Mouse (Mus musculus) intestine, embryonic 14.5 days (tissue): ENCODE measurements around the gene Preb. TPM values are rescaled to one million over a fixed set of nuclear protein-coding genes. Genes with fewer than 3 reads are reported as not detected.
A peak's percentile ranks its signal among the peaks of the same experiment; 100 is the strongest.

ENCODE experiments used
- ATAC-seq: fragments of 200-750 bp; cut with Nextera tagmentation; replicated peaks from 2 replicates; pipeline ENCODE4 v1.8.0; 2017; ENCODE audit warnings: low read depth, moderate number of reproducible peaks, moderate TSS enrichment, moderate library complexity; ENCODE audit not compliant: low FRiP score, low TSS enrichment
- DNase-seq: peaks from one replicate; pipeline ENCODE4 v3.0.0-alpha.2; 2018; ENCODE audit warnings: low spot score
- H3K27ac ChIP-seq: fragments of 300-500 bp; sonication (generic); 2 replicates; pipeline ENCODE4 v1.5.1; 2014; ENCODE audit warnings: low read depth, mild to moderate bottlenecking, control low read depth
- H3K27me3 ChIP-seq: fragments of 300-500 bp; sonication (generic); replicated peaks from 2 replicates; pipeline ENCODE4 v1.6.1; 2014; ENCODE audit warnings: low read length, control low read depth; ENCODE audit not compliant: control insufficient read depth, insufficient read depth
- H3K36me3 ChIP-seq: fragments of 300-500 bp; sonication (generic); 2 replicates; pipeline ENCODE4 v1.6.1; 2014; ENCODE audit warnings: low read length, control low read depth; ENCODE audit not compliant: control insufficient read depth, insufficient read depth
- H3K4me1 ChIP-seq: fragments of 300-500 bp; sonication (generic); replicated peaks from 2 replicates; pipeline ENCODE4 v1.6.1; 2014; ENCODE audit warnings: low read length, control low read depth, mixed read lengths; ENCODE audit not compliant: control insufficient read depth, insufficient read depth
- H3K4me2 ChIP-seq: fragments of 300-500 bp; sonication (generic); 2 replicates; pipeline ENCODE4 v1.6.1; 2014; ENCODE audit warnings: low read length
- H3K4me3 ChIP-seq: fragments of 300-500 bp; sonication (generic); 2 replicates; pipeline ENCODE4 v1.5.1; 2014; ENCODE audit warnings: low read depth, low read length, control low read depth, mixed read lengths
- H3K9ac ChIP-seq: fragments of 300-500 bp; sonication (generic); 2 replicates; pipeline ENCODE4 v1.6.1; 2014; ENCODE audit warnings: mild to moderate bottlenecking, low read length
- H3K9me3 ChIP-seq: fragments of 300-500 bp; sonication (generic); 2 replicates; pipeline ENCODE4 v1.6.1; 2016; ENCODE audit warnings: low read length, control low read depth; ENCODE audit not compliant: control insufficient read depth
- WGBS: fragments of 180-500 bp; shearing (Covaris S2); extraction: QIAGEN DNeasy Blood & Tissue Kit; methylation state at CpG from one replicate; pipeline ENCODE4 v1.1.7; 2014; 5-methylcytosine and 5-hydroxymethylcytosine counted together
- polyA plus RNA-seq: library from polyadenylated mRNA; unstranded; fragments of >200 nt; fragmentation: Nextera tagmentation; extraction: Ambion mirVana; gene quantifications from 2 replicates; pipeline ENCODE4 v1.2.1, GENCODE M21; 2014

The Preb gene
- polyA plus RNA-seq, 1 experiment from 2014 or later: 110 TPM

DNA sequence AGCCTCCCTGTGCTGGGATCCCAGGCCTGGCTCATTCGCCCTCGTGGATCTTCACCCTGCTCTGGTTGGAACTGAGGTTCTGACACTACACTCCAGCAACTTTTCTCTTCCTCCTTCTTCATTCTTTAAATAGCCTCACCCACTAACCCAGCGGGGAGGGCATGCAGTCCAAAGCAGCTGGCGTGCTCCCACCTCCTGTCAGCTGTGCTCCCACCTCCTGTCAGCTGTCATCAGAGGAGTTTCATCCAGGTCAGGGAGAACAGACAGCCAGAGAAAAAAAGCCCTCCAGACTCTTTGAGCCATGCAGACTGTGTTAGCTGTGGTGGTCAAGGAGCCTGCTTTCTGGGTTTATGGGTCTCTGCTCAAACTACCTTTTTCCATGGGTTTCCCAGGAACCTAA lies 28.8 kb downstream of the Preb start:
- H3K27ac ChIP-seq: no peak overlapping the region
- H3K27me3 ChIP-seq: no peaks in the 10 kb centered on the region
- H3K4me3 ChIP-seq: no peak overlapping the region
- H3K9me3 ChIP-seq: no peaks in the 10 kb centered on the region
- no peak overlapping the region for H3K9ac ChIP-seq
- no peak for ATAC-seq
- no peak for DNase-seq
- H3K36me3 ChIP-seq: no peaks in the 10 kb centered on the region
- 82% methylated on average over 4 of the region's 4 CpGs for WGBS
- no peaks in the 10 kb centered on the region for H3K4me1 ChIP-seq
- H3K4me2 ChIP-seq: no peak overlapping the region

DNA sequence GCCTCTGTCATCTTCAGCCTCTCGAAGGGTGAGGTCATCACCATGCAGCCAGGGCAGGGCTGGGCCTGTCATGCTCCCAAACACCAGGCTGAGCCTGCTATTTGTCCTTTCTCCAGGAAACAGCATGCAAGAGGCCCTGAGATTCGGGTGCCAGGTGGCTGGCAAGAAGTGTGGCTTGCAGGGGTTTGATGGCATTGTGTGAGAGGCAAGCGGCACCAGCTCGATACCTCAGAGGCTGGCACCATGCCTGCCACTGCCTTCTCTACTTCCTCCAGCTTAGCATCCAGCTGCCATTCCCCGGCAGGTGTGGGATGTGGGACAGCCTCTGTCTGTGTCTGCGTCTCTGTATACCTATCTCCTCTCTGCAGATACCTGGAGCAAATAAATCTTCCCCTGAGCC lies 29.3 kb downstream of the Preb start:
- no peaks in the 10 kb centered on the region for H3K4me1 ChIP-seq
- no peaks in the 10 kb centered on the region for H3K36me3 ChIP-seq
- ATAC-seq (no peak), DNase-seq (no peak)
- no peak overlapping the region for H3K4me3 ChIP-seq
- H3K27me3 ChIP-seq: no peaks in the 10 kb centered on the region
- H3K9me3 ChIP-seq: no peaks in the 10 kb centered on the region
- no peak overlapping the region for H3K9ac ChIP-seq
- 79% methylated on average over 6 of the region's 6 CpGs for WGBS
- H3K27ac ChIP-seq: no peak overlapping the region
- no peak overlapping the region for H3K4me2 ChIP-seq

DNA sequence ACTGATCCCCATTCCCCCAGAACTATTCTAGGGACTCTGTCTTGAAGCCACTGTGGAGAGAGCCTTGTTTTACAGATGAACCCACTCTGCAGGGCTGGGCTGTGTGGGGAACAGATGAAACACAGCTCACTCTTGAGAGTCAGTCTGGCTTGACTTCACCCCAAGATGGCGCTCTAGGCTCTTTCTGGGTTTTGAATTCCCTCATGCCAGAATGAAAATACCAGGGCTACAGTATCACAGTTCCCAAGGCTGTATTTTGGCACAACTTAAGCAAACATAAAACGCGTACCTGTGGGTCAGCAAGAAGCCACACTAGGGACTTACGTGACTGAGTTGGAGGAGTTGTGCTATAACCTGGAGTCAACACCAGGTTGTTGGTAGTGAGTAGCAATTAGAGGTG lies 30.0 kb downstream of the Preb start:
- Histone ChIP-seq H3K4me3 (no peak overlapping the region), H3K36me3 (0 out of 2 replicates have a peak, but pooled peaks cover 3% of the 10 kb centered on the region), H3K4me2 (no peak overlapping the region), H3K9me3 (no peaks in the 10 kb centered on the region), H3K27me3 (no peaks in the 10 kb centered on the region), H3K4me1 (no peaks in the 10 kb centered on the region), H3K9ac (no peak overlapping the region), H3K27ac (no peak overlapping the region)
- 42% methylated on average over 4 of the region's 4 CpGs for WGBS
- DNase-seq: peak; percentile 80
- no peak for ATAC-seq

DNA sequence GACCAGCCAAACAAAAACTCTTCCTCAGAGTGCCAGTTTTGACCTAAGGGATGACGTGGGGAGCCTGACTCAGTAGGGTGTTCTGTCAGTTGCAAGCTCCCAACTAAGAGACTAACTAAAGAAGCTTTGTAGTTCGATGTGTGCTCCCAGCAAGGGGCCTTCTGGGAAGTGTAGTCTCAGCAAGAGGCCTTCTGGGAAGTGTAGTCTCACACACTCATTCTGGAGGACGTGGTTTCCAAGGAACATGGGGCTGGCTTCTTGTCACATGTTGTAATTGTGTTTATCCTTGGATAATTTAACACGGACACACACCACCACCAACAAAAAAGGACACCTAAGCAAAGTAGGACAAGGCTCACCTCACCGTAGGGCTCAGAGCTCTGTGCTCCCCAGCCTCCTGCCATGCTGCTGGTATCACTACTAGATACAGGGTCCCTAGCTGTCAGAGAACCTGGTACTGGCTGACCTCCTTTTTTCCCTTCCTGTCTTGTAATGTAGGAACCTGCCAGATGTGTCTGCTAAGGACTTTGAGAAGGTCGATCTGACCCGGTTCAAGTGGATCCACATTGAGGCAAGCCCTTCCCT lies 32.1 kb downstream of the Preb start:
- Histone ChIP-seq H3K36me3 (0 out of 2 replicates have a peak, but pooled peaks cover 3% of the 10 kb centered on the region), H3K4me2 (peak overlapping the region; percentile 7; the same call in 1 of the 2 replicates), H3K4me3 (no peak overlapping the region), H3K9me3 (no peaks in the 10 kb centered on the region), H3K27me3 (no peaks in the 10 kb centered on the region), H3K4me1 (no peaks in the 10 kb centered on the region), H3K27ac (no peak overlapping the region), H3K9ac (no peak overlapping the region)
- DNase-seq (no peak), ATAC-seq (no peak)
- 42% methylated on average over 7 of the region's 7 CpGs for whole genome bisulfite sequencing

DNA sequence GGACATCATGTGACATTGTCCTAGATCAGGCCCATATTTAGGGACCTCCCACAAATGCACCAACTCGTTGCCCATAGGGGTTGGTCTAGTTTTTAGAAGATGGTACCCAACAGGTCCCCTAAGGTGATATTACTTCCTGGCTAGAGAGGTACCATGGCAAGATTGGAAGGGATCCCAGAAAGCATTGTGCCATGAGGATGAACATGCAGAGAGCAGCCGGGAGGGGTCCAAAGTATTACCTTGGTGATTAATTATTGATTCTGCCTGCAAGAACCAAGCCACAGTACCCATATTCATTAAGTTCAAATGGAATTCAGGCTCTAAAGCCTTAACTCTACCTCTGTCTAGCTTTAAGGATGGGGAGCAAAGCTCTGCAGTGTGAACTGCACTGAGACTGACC lies 34.1 kb downstream of the Preb start:
- DNase-seq (no peak), ATAC-seq (no peak)
- Histone ChIP-seq H3K9ac (no peak overlapping the region), H3K9me3 (no peaks in the 10 kb centered on the region), H3K36me3 (peaks cover 4% of the 10 kb centered on the region; the same call in 1 of the 2 replicates), H3K27ac (no peak overlapping the region), H3K27me3 (no peaks in the 10 kb centered on the region), H3K4me1 (peaks cover 12% of the 10 kb centered on the region), H3K4me3 (no peak overlapping the region), H3K4me2 (no peak overlapping the region)
- 78% methylated on average over 2 of the region's 2 CpGs for WGBS

DNA sequence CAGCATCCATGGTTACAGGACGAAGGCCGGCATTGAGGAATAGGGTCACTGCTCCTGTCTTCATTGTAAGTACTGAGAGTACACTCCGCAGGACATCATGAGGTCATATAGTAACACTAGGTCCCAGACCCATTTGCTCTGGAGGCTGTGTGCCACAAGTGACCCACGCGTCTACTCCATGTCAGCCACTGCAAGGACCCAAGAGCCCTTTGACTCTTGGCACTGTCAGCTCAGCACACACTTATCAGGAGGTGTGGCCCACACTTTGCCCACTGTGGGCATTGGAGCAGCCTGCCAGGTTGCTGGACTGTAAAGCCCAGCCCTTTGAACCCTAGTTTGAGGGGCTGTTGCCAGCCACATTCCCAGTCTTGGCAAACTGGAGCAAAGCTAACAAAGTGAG lies 34.9 kb downstream of the Preb start:
- ATAC-seq (no peak), DNase-seq (no peak)
- Histone ChIP-seq H3K27ac (no peak overlapping the region), H3K9me3 (no peaks in the 10 kb centered on the region), H3K4me3 (no peak overlapping the region), H3K36me3 (peaks cover 12% of the 10 kb centered on the region), H3K27me3 (no peaks in the 10 kb centered on the region), H3K9ac (no peak overlapping the region), H3K4me1 (peaks cover 15% of the 10 kb centered on the region), H3K4me2 (no peak overlapping the region)
- WGBS: 91% methylated on average over 5 of the region's 5 CpGs

DNA sequence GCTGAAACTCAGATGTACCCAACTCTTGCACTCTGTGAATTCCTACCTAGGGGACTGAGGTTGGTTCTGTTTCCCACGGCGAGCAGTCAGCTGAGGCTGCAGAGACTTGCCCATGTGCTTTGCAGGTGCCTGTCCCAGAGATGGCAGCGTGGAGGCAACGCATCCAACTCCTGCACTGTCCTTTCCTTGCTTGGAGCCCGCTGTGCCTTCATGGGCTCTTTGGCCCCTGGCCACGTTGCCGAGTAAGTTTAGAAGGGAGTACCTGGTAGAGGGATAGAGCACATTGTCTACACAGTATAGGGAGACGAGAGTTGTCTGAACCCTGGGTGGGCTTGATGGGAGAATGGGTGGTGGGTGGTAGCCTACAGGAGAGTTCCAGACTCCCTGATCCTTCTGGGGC lies 35.5 kb downstream of the Preb start:
- no peaks in the 10 kb centered on the region for H3K9me3 ChIP-seq
- no peaks in the 10 kb centered on the region for H3K27me3 ChIP-seq
- ATAC-seq (no peak), DNase-seq (no peak)
- H3K4me2 ChIP-seq: no peak overlapping the region
- no peak overlapping the region for H3K4me3 ChIP-seq
- H3K9ac ChIP-seq: no peak overlapping the region
- WGBS: 77% methylated on average over 8 of the region's 8 CpGs
- H3K4me1 ChIP-seq: peaks cover 19% of the 10 kb centered on the region
- H3K27ac ChIP-seq: no peak overlapping the region
- peaks cover 18% of the 10 kb centered on the region for H3K36me3 ChIP-seq

DNA sequence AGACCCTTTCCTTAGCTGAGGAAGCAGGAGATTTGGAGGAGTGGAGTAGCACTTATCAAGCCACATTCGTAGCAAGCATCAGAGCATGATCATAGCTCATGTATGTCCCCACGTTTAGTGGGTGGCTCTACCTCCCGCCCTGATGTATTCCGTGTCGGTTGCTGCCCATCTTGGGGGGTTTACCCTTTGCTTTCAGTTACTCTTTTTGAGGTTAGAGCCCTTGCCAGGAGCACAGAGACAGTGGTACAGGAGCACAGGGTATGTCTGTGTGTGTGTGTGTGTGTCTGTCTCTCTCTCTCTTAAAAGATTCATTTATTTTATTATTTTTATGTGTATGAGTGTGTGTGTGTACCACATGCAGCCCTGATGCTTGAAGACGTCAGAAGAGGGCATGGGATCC lies 37.0 kb downstream of the Preb start:
- WGBS: 81% methylated on average over 6 of the region's 6 CpGs
- H3K9ac ChIP-seq: no peak overlapping the region
- H3K4me2 ChIP-seq: no peak overlapping the region
- no peak overlapping the region for H3K27ac ChIP-seq
- no peak for DNase-seq
- no peaks in the 10 kb centered on the region for H3K27me3 ChIP-seq
- peaks cover 20% of the 10 kb centered on the region for H3K4me1 ChIP-seq
- H3K36me3 ChIP-seq: peaks cover 33% of the 10 kb centered on the region
- no peak overlapping the region for H3K4me3 ChIP-seq
- no peak for ATAC-seq
- no peaks in the 10 kb centered on the region for H3K9me3 ChIP-seq

DNA sequence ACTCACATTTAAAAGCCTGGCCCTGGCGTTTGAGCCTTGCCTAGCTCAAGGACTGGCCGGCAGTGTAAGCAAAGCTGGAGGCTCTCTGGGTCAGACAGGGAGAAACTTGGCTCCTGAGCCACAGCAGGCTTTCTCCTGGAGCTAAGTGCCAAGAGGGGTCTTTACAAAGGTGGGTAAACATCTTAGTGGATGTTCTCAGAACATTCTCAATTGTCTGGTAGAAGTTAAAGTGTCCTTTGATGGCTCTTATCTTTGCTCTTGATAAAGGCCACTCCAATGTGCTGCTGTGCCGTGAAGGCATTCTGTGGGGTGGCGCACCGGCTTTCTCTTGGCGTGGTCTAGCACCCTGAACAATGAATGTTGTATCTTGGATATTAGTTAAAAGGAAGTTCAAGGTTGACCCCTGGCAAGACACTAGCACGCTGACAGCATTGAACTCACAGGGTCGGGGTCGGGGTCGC lies 37.5 kb downstream of the Preb start:
- H3K27me3 ChIP-seq: no peaks in the 10 kb centered on the region
- peaks cover 38% of the 10 kb centered on the region for H3K36me3 ChIP-seq
- H3K4me1 ChIP-seq: peaks cover 20% of the 10 kb centered on the region
- H3K27ac ChIP-seq: 0 out of 2 replicates have a peak overlapping the region, but pooled peaks have one; percentile 73
- ATAC-seq: no peak
- no peaks in the 10 kb centered on the region for H3K9me3 ChIP-seq
- H3K4me2 ChIP-seq: peak overlapping the region; percentile 71
- H3K4me3 ChIP-seq: peak overlapping the region; percentile 47
- 59% methylated on average over 10 of the region's 10 CpGs for WGBS
- DNase-seq: peak; percentile 49
- H3K9ac ChIP-seq: peak overlapping the region; percentile 51
